Mouse (Mus musculus) E14TG2a.4 (cell line): ENCODE measurements around the gene Yaf2.
A peak's percentile ranks its signal among the peaks of the same experiment; 100 is the strongest.
"Not testable (repeated sequence)": the region's sequence is repeated elsewhere in the genome, so short reads cannot be mapped to it uniquely, and the experiment has no call there.

ENCODE experiments used
- H3K27me3 ChIP-seq: 2 replicates; pipeline ENCODE4 v1.6.1; 2014; ENCODE audit warnings: low read length, control low read depth; ENCODE audit not compliant: insufficient read depth
- H3K36me3 ChIP-seq: 2 replicates; pipeline ENCODE4 v1.6.1; 2014; ENCODE audit warnings: low read length, control low read depth; ENCODE audit not compliant: insufficient read depth
- H3K4me1 ChIP-seq: replicated peaks from 2 replicates; pipeline ENCODE4 v1.6.1; 2014; ENCODE audit warnings: low read depth, low read length, control low read depth
- H3K4me3 ChIP-seq: replicated peaks from 2 replicates; pipeline ENCODE4 v1.5.1; 2014; ENCODE audit warnings: mild to moderate bottlenecking, low read length
- H3K9me3 ChIP-seq: 2 replicates; pipeline ENCODE4 v1.6.1; 2014; ENCODE audit warnings: low read length, control low read depth
- CTCF ChIP-seq: conservative IDR thresholded peaks from 2 replicates; pipeline ENCODE4 v1.5.1; 2014; ENCODE audit warnings: low read length
- NANOG ChIP-seq: IDR thresholded peaks from 2 replicates; pipeline ENCODE4 v1.6.1; 2014; ENCODE audit warnings: borderline replicate concordance, low read length, mixed read lengths
- POU5F1 ChIP-seq: IDR thresholded peaks from 2 replicates; pipeline ENCODE4 v1.6.1; 2014; ENCODE audit warnings: low read length, borderline replicate concordance

Gene Yaf2

DNA sequence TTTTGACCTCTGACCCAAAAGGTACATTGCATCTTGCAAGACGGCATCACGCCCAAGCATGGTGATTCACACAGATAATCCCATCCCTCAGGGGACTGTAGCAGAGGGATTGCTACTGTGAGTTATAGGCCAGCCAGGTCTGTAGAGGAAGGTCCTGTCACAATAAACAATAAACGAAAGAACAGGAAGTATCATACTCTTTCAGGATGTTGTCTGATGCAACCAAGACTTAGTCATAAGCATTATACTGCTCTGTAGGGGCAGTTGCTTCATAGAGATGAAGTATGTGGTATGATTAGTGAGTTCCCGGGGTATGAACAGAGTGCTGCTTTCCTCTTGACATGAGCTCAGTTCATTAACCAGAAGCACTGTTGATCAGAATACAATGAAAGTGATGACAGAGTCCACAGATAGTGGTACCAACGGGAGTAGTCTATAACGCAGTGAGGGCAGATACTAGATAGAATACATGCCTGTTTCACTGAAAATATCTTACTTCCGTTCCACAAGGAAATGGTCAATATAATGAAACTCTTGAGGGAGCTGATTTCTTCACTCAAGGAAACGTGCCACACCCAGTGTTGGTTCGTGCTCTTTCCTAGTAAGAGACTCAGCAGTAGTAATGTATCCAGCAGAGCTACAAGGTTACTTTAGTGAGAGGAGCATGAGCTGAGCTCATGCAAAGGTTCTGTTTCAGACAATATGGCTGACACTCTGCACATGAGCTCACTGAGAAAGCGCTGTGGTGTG lies 4.1 kb upstream of the Yaf2 start:
- H3K4me3 ChIP-seq = no peak overlapping the region
- no peaks in the 10 kb centered on the region for H3K9me3 ChIP-seq
- no peak for TF ChIP-seq NANOG

DNA sequence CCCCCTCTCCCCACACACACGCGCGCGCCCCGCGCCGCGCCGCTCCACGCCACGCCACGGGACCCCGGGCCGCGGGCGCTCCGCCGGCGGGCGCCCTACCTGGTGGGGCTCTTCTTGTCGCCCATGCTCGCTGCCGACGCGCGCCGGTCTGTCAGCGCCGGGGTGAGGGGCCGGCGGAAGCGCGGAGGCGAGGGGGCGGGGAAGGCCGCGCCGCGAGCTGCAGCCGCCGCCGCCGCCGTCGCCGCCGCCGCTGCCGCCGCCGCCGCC lies 144 bp downstream of the Yaf2 start:
- Histone ChIP-seq H3K36me3 (no peaks in the 10 kb centered on the region), H3K4me1 (peaks cover 6% of the 10 kb centered on the region; the same call in 1 of the 2 replicates), H3K9me3 (no peaks in the 10 kb centered on the region), H3K4me3 (peak overlapping the region; percentile 82), H3K27me3 (peaks cover 53% of the 10 kb centered on the region)
- TF ChIP-seq CTCF = no peak
- no peak for TF ChIP-seq POU5F1
- no peak for TF ChIP-seq NANOG

More for the DNA sequence above, 4.1 kb upstream of the Yaf2 start:
- Histone ChIP-seq H3K36me3 (no peaks in the 10 kb centered on the region), H3K27me3 (peaks cover 46% of the 10 kb centered on the region), H3K4me1 (peaks cover 6% of the 10 kb centered on the region; the same call in 1 of the 2 replicates)

DNA sequence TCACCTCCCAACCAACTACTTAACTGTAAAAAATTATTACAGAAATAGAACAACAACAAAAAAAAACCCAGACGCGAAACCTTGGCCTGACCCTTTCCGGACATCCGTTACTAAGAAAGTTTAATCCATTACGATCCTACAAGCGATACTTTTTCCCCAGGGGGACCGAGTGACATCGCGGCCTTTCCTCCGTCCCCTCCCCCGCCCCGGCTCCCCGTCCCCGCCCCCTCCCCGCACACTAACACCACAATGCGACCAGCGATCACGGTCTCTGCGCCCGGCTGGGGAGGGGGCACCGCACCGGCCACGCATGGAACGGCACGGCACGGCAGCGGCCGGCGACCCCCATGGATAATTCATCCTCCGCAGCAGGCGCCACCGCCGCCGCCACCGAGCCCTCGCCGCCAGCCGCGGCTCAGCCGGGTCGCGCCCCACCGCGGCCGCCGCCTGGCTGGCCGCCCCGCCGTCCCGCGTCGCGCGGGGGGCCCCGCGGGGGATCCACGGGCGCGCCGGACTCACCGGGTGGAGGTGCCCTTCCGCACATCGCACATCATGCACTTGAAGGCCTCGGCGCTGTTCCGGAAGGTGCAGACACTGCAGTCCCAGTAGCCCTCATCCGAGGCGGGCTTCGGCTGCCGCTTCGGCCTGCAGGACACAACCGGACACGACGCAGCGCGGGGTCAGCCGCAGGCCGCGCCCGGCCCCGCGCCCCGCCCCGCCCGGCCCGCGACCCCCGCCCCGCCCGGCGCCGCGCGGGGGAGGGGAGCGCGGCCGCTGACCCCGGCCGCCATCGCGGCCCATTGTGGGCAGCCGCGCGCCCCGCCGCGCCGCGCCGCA lies 696 bp downstream of the Yaf2 start:
- Histone ChIP-seq H3K9me3 (no peaks in the 10 kb centered on the region), H3K36me3 (no peaks in the 10 kb centered on the region), H3K27me3 (peaks cover 48% of the 10 kb centered on the region), H3K4me1 (peaks cover 6% of the 10 kb centered on the region; the same call in 1 of the 2 replicates), H3K4me3 (peak overlapping the region; percentile 82)
- TF ChIP-seq CTCF (no peak), POU5F1 (no peak), NANOG (no peak)

DNA sequence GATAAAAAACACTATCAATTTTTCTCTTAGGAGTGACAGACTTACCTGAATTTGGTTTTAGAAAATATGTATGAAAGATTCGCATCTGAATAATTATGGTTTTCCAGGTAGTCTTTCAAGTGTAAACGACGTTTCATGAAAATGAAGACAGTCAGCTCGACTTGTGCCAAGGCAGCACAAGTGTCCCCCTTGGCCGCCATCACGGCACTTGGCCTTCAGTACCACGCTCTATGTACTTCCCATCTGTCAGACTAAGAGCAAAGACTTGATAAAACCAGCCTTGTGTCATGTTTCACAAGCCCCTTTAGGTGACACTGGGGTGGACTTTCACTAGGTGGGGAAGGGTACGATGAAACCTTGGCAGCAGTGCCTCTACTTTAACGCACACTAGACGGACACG lies 5.5 kb downstream of the Yaf2 start:
- H3K9me3 ChIP-seq = no peaks in the 10 kb centered on the region
- peaks cover 10% of the 10 kb centered on the region for H3K27me3 ChIP-seq
- no peak for TF ChIP-seq NANOG
- no peak for TF ChIP-seq POU5F1
- no peak for TF ChIP-seq CTCF
- H3K36me3 ChIP-seq = no peaks in the 10 kb centered on the region
- H3K4me3 ChIP-seq = no peak overlapping the region
- peaks cover 8% of the 10 kb centered on the region for H3K4me1 ChIP-seq

DNA sequence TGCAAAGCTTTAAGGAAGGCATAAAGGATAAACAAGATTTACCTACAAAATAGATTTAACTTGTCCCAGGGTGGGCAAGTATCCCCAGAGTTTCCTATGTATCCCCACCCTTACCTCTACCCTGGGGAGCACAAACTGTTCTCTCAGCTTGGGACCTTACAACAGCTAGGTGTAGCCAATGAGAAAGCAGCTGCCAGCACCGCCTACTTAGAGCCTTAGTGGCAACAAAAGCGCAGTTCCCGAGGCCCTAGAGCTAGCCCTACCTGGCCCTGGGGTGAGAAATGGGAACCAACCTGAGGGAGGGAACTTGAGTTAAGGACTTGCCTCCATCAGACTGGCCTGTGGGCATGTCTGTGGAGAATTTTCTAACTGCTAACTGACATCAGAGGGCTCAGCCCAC lies 9.5 kb downstream of the Yaf2 start:
- Histone ChIP-seq H3K27me3 (peaks cover 2% of the 10 kb centered on the region; the same call in 1 of the 2 replicates), H3K36me3 (no peaks in the 10 kb centered on the region), H3K9me3 (no peaks in the 10 kb centered on the region), H3K4me1 (peaks cover 8% of the 10 kb centered on the region), H3K4me3 (no peak overlapping the region)
- TF ChIP-seq CTCF = no peak
- TF ChIP-seq NANOG = no peak
- no peak for TF ChIP-seq POU5F1

DNA sequence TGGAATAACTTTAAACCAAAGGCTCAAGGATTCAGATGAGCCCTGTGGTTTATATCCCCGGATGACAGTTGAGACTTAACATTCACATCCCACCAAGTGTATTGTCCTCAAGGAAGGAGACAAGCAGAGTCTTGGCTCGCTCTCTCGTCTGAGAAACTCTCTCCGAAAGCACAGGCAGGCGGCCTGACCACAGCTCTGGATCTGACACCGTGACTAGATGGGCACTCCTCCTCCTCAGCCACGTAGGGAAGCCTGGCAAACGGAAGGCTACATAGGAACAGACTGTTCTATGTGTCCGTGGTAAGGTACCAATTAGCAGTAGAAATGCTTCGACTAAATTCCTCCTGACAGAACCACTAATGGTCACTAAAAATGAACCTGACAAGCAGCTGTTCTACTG lies 10.1 kb downstream of the Yaf2 start:
- H3K9me3 ChIP-seq = no peaks in the 10 kb centered on the region
- no peak overlapping the region for H3K4me3 ChIP-seq
- H3K36me3 ChIP-seq = no peaks in the 10 kb centered on the region
- H3K4me1 ChIP-seq = peaks cover 8% of the 10 kb centered on the region
- TF ChIP-seq NANOG = no peak
- H3K27me3 ChIP-seq = peaks cover 2% of the 10 kb centered on the region; the same call in 1 of the 2 replicates

DNA sequence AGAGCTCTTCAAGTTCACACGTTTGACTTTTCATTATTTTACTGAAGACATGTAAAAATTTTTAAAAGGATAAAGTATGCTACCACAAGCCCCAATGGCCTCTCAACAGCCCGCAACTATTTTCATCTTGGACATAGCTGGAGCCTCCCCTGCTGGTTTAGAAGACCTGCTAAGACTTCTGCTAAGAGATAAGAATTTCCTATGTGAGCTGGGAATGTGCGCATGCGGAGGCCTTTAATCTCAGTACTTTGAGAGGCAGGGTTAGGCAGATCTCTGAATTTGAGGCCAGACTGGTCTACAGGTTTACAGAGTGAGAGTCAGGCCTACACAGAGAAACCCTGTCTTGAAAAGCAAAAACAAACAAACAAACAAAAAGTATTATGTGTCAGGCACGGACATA lies 11.4 kb downstream of the Yaf2 start:
- H3K27me3 ChIP-seq = peaks cover 2% of the 10 kb centered on the region; the same call in 1 of the 2 replicates
- H3K36me3 ChIP-seq = no peaks in the 10 kb centered on the region
- TF ChIP-seq NANOG (no peak), POU5F1 (no peak), CTCF (no peak)
- no peaks in the 10 kb centered on the region for H3K9me3 ChIP-seq
- H3K4me3 ChIP-seq = no peak overlapping the region
- H3K4me1 ChIP-seq = peaks cover 8% of the 10 kb centered on the region

DNA sequence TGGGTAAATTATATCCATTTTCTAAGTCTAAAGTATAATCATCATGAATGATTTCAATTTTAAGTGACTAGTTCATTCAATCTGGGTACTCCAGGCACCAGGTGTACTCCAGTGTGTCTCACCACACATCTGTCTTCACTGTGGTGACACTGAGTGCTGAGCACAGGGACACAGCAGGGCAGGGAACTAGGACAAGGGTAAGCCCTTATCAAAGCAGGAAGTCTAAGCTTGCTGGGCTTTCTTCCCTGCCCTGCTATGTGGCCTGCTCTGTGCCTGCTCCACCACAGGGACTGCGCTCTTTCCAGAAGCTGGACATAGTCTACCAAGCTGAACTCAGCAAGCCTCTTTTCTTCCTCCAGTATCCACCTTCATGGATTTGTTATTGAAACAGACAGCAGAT lies 18.0 kb downstream of the Yaf2 start:
- no peak for TF ChIP-seq CTCF
- no peak for TF ChIP-seq NANOG
- no peak for TF ChIP-seq POU5F1
- H3K36me3 ChIP-seq = no peaks in the 10 kb centered on the region
- H3K4me3 ChIP-seq = no peak overlapping the region
- no peaks in the 10 kb centered on the region for H3K27me3 ChIP-seq
- no peaks in the 10 kb centered on the region for H3K9me3 ChIP-seq
- H3K4me1 ChIP-seq = no peaks in the 10 kb centered on the region

DNA sequence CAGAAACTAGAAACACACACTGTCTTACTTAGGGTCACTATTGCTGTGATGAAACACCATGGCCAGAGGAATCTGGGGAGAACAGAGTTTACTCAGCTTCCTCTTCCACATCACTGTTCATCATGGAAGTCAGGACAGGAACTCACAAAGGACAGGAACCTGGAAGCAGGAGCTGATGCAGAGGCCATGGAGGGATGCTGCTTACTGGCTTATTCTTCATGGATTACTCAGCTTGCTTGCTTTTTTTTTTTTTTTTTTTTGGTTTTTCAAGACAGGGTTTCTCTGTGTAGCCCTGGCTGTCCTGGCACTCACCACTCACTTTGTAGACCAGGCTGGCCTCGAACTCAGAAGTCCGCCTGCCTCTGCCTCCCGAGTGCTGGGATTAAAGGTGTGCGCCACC lies 26.4 kb downstream of the Yaf2 start:
- H3K9me3 ChIP-seq, H3K4me3 ChIP-seq, H3K27me3 ChIP-seq, H3K36me3 ChIP-seq, H3K4me1 ChIP-seq: not testable (repeated sequence)
